Mouse (Mus musculus): Measurements from ENCODE around the gene Fgf22.
A peak's percentile ranks its signal among the peaks of the same experiment; 100 is the strongest.
"Not testable (repeated sequence)": the region's sequence is repeated elsewhere in the genome, so short reads cannot be mapped to it uniquely, and the experiment has no call there.

The Fgf22 gene

GRCm38 (mm10) chr10:79733847-79734246, 21.0 kb upstream of the Fgf22 start:
- DNase-seq = no peak

GRCm38 (mm10) chr10:79735361-79735760, 19.5 kb upstream of the Fgf22 start:
- DNase-seq = no peak

- DNase-seq = peak; percentile 52
Observed at GRCm38 (mm10) chr10:79736706-79737105, 18.2 kb upstream of the Fgf22 start.

GRCm38 (mm10) chr10:79738259-79738658, 16.6 kb upstream of the Fgf22 start:
- DNase-seq = peak; percentile 45

GRCm38 (mm10) chr10:79739234-79739633, 15.6 kb upstream of the Fgf22 start:
- DNase-seq = no peak

- DNase-seq = no peak
Observed at GRCm38 (mm10) chr10:79740863-79741262, 14.0 kb upstream of the Fgf22 start.

- no peak for DNase-seq
Observed at GRCm38 (mm10) chr10:79743161-79743560, 11.7 kb upstream of the Fgf22 start.

GRCm38 (mm10) chr10:79743650-79744365, 11.1 kb upstream of the Fgf22 start:
- DNase-seq = no peak

- no peak for DNase-seq
Observed at GRCm38 (mm10) chr10:79745411-79745810, 9.5 kb upstream of the Fgf22 start.

GRCm38 (mm10) chr10:79745898-79746773, 8.7 kb upstream of the Fgf22 start, which contains the start of gene Polrmt:
Gene Polrmt, minus strand, starts transcription at chr10:79746581.
- peak; percentile 97 for DNase-seq

- no peak for DNase-seq
Observed at GRCm38 (mm10) chr10:79746774-79747151, 8.1 kb upstream of the Fgf22 start.

GRCm38 (mm10) chr10:79748496-79748895, 6.4 kb upstream of the Fgf22 start:
- no peak for DNase-seq

GRCm38 (mm10) chr10:79755854-79756253, 978 bp downstream of the Fgf22 start:
- no peak for DNase-seq

- DNase-seq = peak; percentile 13
Observed at GRCm38 (mm10) chr10:79756660-79757059, 1.8 kb downstream of the Fgf22 start.

- not testable (repeated sequence) for DNase-seq
Observed at GRCm38 (mm10) chr10:79759675-79760074, 4.8 kb downstream of the Fgf22 start.

- no peak for DNase-seq
Observed at GRCm38 (mm10) chr10:79760603-79761143, 5.8 kb downstream of the Fgf22 start.

- no peak for DNase-seq
Observed at GRCm38 (mm10) chr10:79762875-79763274, 8.0 kb downstream of the Fgf22 start.

GRCm38 (mm10) chr10:79764234-79764633, 9.4 kb downstream of the Fgf22 start:
- DNase-seq = peak; percentile 18

- no peak for DNase-seq
Observed at GRCm38 (mm10) chr10:79765228-79765745, 10.4 kb downstream of the Fgf22 start.

GRCm38 (mm10) chr10:79766001-79766507, 11.2 kb downstream of the Fgf22 start:
- no peak for DNase-seq

- peak; percentile 100 for DNase-seq
Observed at GRCm38 (mm10) chr10:79766508-79767325, 11.8 kb downstream of the Fgf22 start, which contains the start of gene Rnf126. Gene Rnf126, minus strand, starts transcription at chr10:79766952.

Data from kidney, postnatal 10 days (tissue).